Mouse (Mus musculus): ENCODE measurements around the gene Pdrg1.

DNA sequence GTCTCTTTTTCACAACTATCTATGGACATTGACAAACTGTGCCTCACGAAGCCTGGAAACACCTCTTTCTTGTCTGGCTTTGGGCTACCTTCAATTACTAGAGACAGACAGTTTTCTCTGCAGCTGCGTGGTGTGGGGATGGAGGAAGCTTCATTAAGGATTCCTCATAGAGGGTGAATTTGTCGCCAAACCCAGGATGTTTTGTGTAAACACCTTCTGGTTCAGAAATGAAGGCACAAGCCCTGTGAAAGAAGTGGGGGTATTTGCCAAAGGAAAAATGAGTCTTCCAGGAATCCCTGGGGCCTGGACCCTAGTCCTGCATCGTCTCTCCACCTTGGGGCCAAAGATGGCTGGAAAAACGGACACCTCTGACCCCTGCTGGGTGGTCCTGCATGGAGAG is 1.6 kb upstream of the Pdrg1 start:
- TF ChIP-seq ZC3H11A (IDR thresholded peaks at IDR 0.05; ENCODE audit: borderline replicate concordance, low read depth, low read length) (no peak), CHD2 (IDR thresholded peaks at IDR 0.05; ENCODE audit: low read depth, low read length) (no peak), HCFC1 (IDR thresholded peaks at IDR 0.05; ENCODE audit: borderline replicate concordance, insufficient read depth, low read length) (no peak), MAFK (IDR thresholded peaks at IDR 0.05; ENCODE audit: insufficient read depth, low read depth, low read length) (no peak)
